Mouse (Mus musculus) heart, postnatal 25 days (tissue): ENCODE data around the gene Nrp2. TPM values are rescaled to one million over a fixed set of nuclear protein-coding genes. Genes with fewer than 3 reads are reported as not detected.

Source experiments
- DNase-seq: peaks from one replicate; pipeline ENCODE4 v3.0.0; 2022; ENCODE audit warnings: low spot score
- intact Hi-C: fragments of 180-260 bp; cut with DNase I; formaldehyde crosslinking; loops from one replicate; pipeline ENCODE4 v1.15.1; 2025
- total RNA-seq, 2 experiments: library from RNA; stranded (reverse); gene quantifications; 2 replicates each; pipeline ENCODE4 v1.2.3; 2021

Gene Nrp2
- total RNA-seq, 2 experiments from 2014 or later: 27.6 to 33.6 TPM

DNA sequence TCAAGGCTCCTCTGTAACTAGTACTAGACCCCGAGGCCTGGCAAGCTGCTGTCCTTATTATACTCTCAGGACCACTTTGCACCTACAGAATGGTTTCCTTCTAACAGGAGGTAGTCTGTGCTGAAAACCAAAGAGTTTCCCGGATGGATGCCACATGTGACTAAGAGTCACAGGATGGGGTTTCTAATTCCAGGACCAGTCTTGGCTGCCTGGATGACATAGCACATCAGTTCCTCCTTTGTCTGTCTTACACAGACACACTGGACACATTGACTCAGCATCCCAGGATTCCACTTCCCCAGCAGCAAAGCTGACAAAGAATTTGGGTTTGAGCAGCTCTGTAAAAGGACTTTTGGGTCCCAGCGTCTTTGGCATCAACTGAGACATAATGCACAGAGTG is 17.1 kb downstream of the Nrp2 start:
- no peak for DNase-seq
- intact Hi-C loops: no loop called here

DNA sequence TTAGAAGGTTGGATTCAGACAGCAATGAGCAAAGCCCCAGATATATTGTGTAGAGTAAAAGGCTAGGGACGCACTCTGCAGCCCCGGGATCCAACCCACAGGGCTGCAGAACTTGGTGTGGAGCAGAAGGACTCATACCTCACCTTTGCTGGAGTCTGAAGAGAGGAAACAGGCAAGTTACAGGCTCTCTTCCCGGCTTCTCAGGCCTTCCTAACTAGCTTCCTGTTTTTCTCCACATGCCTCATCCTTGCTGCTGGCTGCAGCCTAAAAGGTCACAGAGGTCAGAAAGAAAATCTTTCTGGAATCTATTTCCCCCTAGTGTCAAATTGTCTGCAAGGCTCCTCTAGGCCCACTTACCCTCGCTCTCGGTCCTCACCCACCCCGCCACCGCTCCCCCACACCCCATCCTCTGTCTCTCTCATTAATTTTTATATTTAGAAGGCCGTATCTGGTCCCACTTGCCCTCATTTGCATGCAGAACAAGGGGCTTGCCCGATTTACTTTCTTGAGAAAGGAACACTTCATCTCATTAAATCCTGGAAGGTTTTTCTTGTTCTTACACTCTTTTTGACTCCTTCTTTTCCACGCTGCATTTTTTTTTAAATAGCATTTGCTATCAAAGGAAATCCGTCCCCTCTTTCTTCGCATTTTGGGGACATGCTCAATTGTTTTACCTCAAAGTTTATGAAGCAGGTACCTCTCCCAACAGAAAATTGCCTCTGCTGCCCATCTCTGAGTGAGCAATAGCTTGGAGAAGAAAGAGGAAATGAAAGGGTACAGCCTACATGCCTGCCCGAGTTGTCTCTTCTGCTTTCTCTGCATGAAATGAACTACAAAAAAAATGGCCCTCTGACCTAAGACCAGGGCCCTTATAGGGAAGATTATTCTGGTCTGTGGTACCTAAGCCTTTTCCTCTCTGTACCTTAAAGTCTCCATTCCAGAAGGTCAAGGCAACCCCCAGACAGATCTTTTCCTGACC is 17.9 kb downstream of the Nrp2 start:
- DNase-seq: no peak
- intact Hi-C loops: no loop called here

DNA sequence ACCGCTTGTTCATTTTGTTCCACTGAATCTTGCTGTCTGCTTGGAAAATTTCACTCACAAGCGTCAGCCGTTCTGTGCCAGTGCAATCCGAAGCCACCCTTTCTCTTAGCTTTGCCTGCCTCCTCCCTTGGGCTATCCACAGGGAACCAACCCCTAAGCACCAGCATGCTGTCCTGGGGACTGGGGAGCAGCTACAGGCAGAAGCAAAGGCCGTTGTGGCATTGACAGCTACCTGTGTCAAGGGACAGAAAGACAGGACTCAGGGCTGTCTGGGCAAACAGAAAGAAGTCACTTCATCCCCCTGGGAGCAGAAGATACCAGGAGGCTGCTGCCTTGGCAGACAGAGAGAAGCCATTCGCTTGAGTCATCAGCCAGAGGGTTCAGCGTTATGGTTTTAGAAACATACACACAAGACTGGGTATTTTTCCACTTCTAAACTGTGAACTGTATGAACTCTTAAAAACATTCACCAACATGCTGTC is 18.7 kb downstream of the Nrp2 start:
- DNase-seq: no peak
- intact Hi-C loops: loop anchor here (2.0 kb wide), 1 partner anchor 65 kb away; no protein-coding TSS in a partner anchor

DNA sequence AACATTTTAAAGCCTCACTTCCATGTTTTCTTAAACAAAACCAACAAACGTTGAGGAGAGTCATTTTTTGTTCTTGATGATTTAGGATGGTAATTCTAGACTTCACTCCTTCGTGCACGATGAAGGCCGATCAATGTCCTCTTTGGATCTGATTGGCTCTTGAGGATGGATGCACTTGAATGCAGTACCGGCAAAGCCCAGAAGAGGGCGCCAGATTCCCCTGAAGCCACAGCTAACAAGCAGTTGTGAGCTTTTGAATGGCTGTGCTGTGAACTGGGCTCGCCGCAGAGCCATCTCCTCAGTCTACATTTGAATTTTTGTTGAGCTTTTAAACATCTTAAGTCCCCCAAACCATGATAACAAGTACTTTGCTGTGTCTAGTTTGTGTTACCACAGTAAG is 19.4 kb downstream of the Nrp2 start:
- no peak for DNase-seq
- intact Hi-C loops: loop anchor here (2.0 kb wide), 1 partner anchor 64 kb away; no protein-coding TSS in a partner anchor

DNA sequence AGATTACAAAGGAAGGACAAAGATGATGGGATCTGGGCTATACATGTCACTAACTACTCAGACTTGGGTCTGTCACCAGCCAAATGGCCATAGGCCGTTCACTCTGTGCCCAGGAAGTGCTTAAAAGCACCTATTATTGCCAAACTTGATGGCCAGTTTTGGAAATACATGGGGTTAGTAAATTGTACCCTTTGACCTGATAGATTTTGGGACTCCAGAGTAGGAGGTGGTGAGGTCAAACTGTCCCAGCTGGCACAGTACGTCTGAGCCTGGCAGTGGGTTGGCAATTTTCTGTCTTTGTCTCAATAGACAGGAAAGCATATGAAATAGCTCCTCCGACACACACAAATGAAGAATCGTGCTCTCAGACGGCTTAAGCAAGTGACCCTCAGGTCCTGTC is 20.8 kb downstream of the Nrp2 start:
- no peak for DNase-seq
- intact Hi-C loops: loop anchor here (2.0 kb wide), 1 partner anchor 63 kb away; no protein-coding TSS in a partner anchor

DNA sequence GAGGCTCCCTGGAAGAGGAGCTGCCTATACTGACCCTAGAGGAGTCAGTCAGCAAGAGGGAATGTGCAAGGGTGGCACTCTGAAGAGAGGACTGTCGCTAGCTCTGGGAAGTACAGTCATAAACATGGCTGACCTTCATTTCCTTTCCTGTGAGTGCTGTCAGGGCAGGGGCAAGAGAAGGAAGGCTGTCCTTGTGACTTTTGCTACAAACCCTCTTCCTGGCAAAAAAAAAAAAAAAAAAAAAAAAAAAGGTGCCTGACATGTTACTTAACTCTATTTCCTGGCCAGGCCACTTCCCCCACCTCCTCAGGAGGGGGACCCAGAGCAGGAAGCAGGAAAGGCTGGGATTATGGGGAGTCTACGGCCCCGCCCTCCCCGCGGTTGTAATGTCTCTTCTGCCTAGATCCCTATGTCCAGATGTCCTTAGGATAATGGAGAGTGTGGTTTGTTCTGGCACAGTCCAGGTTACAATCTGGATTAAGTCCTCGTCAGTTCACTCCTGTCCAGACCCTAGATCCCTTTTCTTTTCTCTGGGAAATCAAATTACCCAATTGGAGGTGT is 21.5 kb downstream of the Nrp2 start:
- intact Hi-C loops: no loop called here
- peak; percentile 66 for DNase-seq

DNA sequence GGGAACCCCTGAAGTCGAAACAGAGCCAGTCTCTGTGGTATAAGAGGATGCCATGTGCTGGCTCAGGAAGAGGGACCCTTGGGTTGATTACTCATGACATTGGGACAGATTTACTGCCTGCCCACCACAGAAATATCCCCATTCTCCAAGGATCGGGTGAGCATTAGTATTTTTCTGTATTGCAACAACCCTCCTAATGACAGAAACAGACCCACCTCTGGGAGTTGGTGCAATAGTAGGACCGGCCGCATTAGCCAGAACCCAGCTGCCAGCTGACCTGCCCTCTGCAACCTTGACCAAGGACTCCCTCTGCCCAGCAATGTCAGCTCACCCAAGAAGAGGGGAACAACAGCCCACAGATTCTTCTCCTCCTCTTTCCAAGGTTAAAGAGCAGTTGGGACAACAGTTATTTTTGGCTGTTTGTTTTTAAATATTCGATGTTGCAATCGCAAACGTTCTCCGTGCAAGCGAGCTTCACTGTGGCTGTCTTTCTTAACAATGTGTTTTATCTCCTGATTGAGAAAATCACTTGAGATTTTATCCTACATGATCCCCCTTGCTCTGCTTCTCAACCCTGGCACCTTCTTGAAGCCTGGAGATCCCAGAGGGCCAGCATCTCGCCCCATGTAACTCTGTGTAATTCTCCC is 22.1 kb downstream of the Nrp2 start:
- intact Hi-C loops: no loop called here
- no peak for DNase-seq

DNA sequence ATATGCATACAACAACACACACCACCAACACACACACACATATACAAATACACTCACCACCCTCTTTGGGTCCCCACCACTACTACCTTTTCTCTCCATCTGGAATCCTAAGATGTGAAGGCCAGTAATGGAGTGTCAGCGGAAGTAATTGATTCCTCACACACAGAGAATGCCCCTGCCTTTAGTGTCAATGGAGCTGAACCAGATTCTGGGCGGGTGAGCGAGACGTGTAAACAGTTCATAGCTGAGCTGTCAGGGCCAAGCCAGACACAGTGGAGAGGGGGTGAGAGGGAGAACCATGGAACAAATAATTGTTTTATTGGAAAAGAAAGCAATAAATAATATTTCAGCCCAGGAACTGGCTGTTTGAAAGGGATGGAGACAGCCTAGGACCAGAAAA is 24.1 kb downstream of the Nrp2 start:
- intact Hi-C loops: no loop called here
- no peak for DNase-seq

DNA sequence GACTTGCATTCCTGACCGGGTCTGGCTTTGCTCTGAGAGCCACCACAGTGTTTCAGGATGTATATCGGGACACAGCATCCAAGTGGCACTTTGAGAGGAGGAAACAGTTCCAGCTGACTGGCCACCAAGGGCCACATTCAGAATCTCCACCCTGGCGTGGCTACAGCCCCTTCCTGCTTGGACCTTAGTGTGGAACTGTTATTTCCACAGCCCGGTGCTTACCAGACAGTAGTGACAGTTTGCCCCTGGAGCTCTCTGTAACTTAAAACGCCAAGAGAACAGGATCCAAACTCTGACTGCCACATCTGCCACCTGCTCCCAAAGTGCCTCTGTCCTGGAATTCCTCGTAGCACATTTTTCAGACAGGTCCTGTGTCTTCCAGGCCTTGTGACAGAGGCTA is 25.3 kb downstream of the Nrp2 start:
- intact Hi-C loops: loop anchor here (2.0 kb wide), 1 partner anchor 22 kb away; no protein-coding TSS in a partner anchor
- no peak for DNase-seq

DNA sequence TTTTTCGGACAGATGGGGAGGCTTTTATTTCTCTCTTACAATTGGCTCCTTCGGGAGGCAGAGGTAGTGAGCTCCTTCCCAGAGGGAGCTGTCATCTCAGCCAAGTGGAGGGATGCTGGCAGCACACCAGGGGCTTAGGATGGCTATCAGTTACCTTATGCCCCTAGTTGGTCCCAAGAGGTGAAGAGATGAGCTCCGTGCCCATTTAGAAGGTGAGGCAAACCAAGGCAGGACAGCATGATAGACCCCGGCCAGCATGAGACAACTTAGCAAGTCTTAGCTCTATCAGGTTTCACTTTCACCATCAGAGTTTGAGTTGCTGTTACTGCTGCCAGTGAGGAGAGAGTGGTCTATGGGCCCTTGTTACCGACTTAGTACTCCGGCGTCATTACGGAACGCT is 25.8 kb downstream of the Nrp2 start:
- intact Hi-C loops: loop anchor here (2.0 kb wide), 1 partner anchor 22 kb away; no protein-coding TSS in a partner anchor
- DNase-seq: no peak

DNA sequence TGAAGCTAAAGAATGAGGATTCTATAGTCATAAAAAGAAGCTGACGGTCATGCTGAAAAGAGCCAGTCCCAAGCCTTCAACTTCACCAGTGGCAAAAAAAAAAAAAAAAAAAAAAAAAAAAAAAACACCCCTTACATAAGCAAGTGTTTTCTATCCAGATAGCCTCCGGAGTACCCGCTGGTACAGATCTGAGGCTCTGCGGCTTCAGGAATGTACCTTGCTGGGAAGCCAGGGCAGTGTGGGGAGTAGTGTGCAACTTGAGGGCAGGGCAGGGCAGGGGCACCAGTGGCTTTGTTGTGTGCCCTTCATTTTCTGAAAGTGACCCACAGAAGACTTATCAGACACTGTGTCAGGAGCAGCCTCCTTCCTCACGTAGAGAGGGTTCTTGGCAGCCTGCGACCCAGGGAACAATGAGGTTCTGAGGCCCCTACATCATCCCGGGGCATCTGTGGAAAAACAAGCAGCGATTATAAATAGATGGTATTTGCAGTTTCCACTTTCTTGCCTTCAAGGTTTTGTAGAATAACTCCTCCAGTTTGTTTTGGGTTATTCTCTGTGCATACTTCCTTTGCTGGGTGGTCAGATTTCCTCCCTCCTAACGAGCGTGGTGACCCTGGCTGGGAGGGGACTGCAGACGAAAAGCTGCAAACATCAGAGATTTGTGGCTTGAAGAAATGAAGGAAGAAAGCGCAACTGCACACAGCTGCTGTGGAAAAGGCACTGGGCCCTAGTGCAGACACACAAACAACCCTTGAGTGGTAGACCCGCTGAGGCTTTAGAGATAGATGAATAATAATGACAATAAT is 26.5 kb downstream of the Nrp2 start:
- no peak for DNase-seq
- intact Hi-C loops: loop anchor here (2.0 kb wide), 1 partner anchor 21 kb away; no protein-coding TSS in a partner anchor

DNA sequence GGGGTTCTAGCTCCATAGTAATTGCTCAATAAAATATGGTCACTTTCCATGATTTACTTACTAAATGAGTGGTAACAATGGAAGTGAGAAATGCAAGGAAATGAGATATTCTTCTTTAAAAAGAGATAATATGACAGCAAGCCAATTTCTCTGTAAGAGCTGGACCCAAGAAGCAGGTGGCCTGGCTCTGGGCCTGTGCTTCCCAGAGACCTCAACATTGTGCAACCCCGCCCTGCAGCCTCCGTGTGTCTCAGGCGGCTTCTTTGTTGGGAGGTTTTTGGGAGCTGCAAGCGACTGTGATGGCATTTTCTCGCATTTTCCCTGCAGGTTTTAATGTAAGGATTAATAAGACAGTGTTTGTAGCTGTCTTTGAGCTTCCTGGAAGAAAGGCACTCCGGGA is 29.0 kb downstream of the Nrp2 start:
- intact Hi-C loops: no loop called here
- DNase-seq: no peak

DNA sequence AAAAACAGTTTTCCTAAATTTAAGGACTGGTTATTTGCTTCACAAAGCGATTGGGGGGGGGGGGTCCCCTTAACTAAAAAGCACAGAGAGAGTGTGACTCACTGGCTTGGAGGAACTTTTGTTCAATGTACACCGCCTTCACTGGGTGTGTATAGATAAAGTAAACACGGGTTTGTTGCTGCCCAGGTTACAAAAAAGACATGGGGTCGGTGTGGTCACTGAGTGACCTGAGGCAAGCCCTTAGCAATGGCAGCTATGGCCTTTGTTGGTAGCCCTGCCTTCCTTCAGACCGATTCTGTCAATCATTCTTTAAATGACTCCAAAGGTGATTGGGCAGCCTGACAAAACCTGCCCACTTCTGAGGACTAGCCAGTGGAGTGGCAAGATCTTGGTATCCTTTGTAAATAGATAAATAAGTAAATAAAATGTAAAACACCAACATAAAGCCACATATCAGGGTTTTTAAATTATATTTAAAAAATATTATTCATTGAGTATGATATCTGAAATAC is 31.4 kb downstream of the Nrp2 start:
- DNase-seq: no peak
- intact Hi-C loops: no loop called here

DNA sequence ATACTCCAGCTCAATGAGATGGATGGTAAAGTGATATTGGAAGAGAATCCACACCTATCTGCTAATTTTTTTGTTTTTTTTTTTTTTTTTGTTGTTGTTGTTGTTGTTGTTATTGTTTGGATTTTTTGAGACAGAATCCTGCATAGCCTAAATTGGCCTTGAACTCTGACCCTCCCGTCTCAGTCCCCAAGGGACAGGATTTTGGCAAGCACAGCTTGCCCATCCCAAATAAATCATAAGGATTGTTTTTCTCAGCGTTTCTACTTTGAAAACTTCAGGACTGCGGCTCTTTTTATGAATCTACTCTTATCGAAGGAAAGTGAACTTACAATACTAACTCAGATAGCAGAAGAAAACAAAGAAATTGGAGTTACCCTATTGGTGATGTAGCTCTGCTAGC is 31.9 kb downstream of the Nrp2 start:
- DNase-seq: no peak
- intact Hi-C loops: no loop called here

DNA sequence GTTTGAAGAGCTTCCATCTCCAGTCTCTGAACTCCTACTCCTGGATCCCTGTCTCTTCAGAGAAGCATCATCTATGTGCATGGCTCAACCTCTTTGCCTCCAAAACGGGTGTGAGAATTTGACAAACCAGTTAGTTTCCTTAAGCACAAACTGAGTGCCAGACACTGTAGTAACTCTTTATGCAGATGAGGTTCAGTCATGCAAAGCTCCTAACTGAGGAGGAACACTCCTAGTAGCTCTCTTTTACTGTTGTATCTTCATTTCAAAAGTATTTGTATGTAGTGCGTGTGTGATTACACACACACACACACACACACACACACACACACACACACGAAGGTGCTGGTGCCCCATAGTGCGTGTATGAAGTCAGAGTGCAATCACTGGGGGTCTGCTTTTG is 32.8 kb downstream of the Nrp2 start:
- intact Hi-C loops: no loop called here
- no peak for DNase-seq

DNA sequence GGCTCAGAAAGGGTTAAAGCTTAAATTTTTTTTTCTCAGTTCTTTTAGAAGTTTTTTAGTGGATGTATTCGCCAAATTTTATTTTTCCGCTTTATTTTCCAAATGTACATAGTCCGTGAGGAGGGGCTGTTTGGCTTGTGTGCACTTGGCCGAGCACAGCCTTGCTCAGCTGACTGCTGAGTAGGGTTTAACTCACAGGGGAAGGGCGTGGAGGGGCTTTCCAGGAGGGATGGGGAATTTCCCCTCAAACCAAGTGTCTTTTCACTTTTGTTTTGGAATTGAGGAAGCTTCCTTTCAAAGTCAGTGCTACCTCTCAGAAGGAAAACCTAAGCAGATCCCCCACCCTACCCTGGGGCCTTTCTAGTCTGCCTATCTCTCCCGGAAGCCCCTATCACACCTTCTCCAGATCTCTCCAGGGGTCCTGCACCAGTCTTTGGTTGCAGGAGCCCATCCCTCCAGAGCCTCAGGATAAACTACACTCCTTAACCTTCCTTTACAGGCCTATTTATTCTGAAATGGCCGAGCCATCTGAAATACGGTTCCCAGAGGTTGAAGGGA is 33.4 kb downstream of the Nrp2 start:
- intact Hi-C loops: no loop called here
- DNase-seq: no peak

DNA sequence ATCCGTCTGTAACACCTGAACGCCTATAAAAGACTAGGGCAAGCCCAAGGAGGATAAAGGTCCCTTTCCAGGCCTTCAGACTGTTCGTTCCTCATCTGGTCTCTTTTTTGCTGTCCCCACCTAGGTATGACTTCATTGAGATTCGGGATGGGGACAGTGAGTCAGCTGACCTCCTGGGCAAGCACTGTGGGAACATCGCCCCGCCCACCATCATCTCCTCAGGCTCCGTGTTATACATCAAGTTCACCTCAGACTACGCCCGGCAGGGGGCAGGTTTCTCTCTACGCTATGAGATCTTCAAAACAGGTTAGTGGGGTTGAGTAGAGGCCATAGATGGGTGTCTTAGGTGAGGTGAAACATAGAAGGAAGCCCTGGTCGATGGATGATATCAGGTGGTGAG is 35.1 kb downstream of the Nrp2 start:
- intact Hi-C loops: no loop called here

DNA sequence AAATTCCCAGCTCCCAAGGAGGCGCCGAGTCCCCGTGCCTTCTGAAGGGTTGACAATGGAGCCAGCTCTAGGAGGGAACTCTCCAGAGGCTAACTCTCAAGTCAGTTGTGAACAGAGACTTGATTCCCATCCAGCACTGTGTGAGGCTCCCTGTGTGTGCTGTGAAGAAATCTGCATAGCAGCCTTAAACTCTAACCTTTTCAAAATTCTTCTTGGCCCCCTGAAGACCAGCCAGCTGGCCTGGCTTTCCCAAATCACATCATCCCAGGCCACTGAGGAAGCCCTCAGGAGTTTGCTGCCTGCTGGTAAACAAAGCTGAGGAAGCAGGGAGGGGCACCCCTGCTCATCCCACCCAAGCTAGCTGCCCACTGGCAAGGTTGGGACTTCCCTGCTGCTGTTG is 39.0 kb downstream of the Nrp2 start:
- intact Hi-C loops: no loop called here

More for the DNA sequence above, 35.1 kb downstream of the Nrp2 start:
- DNase-seq: no peak

DNA sequence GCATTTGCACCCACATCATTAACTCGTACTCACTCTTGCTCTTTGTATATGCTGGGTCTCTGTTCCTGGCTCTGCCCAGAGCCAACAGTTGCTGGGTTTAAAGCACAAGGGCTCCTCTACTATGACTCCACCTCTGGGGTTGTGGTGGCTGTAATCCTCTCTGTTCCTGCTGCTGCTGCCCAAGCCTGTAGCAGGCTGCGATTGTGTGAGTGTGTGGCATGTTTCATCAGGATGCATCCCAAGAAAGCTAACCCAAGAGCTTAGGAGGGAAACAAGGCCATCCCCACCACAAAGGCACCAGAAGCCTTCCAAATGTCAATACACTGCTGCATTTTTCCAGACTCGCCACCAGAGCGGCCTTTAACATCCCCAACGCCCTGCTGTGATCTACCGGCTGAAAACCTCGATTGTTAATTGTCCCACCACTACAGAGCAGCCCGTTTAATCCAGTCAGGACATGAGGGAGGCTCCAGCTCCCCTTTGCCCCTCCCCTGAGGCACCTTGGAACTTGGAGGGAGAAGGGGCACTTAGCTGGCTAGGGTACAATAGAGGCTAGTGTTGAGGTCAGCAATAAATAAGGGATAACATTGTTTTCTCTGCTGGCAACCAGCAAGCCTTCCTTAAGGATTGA is 40.1 kb downstream of the Nrp2 start:
- DNase-seq: no peak
- intact Hi-C loops: no loop called here

More for the DNA sequence above, 39.0 kb downstream of the Nrp2 start:
- no peak for DNase-seq
